Mouse (Mus musculus) gastrocnemius, postnatal 14 days (tissue): Measurements from ENCODE around the gene Hoxb5. TPM values are rescaled to one million over a fixed set of nuclear protein-coding genes. Genes with fewer than 3 reads are reported as not detected.

ENCODE experiments used
- DNase-seq: peaks from one replicate; pipeline ENCODE4 v3.0.0; 2021; ENCODE audit warnings: mixed read lengths
- intact Hi-C: fragments of 180-260 bp; cut with DNase I; formaldehyde crosslinking; loops from one replicate; pipeline ENCODE4 v1.15.1; 2025; ENCODE audit warnings: low total_unique reads
- total RNA-seq, 2 experiments: library from RNA; stranded (reverse); gene quantifications; 2 replicates each; pipeline ENCODE4 v1.2.3; 2021

Hoxb5 gene
- total RNA-seq, 2 experiments from 2014 or later = 0.90 to 0.91 TPM

- intact Hi-C loops = loop anchor here (5.0 kb wide), 1 partner anchor 241 kb away; no protein-coding TSS in a partner anchor
- DNase-seq = peak; percentile 46
Measured at GRCm38 (mm10) chr11:96311520-96312417, 8.6 kb downstream of the Hoxb5 start.

GRCm38 (mm10) chr11:96313134-96313533 lies 10.0 kb downstream of the Hoxb5 start:
- DNase-seq = no peak
- intact Hi-C loops = loop anchor here (5.0 kb wide), 1 partner anchor 239 kb away; no protein-coding TSS in a partner anchor

GRCm38 (mm10) chr11:96313806-96314428 lies 10.8 kb downstream of the Hoxb5 start:
- no peak for DNase-seq
- intact Hi-C loops = loop anchor here (5.0 kb wide), 1 partner anchor 238 kb away; no protein-coding TSS in a partner anchor

- intact Hi-C loops = loop anchor here (5.0 kb wide), 1 partner anchor 237 kb away; no protein-coding TSS in a partner anchor
- DNase-seq = no peak
Measured at GRCm38 (mm10) chr11:96314671-96315343, 11.7 kb downstream of the Hoxb5 start.

GRCm38 (mm10) chr11:96315344-96315681 lies 12.2 kb downstream of the Hoxb5 start:
- no peak for DNase-seq
- intact Hi-C loops = no loop called here

GRCm38 (mm10) chr11:96316696-96317607 lies 13.8 kb downstream of the Hoxb5 start:
- DNase-seq = no peak
- intact Hi-C loops = no loop called here

GRCm38 (mm10) chr11:96317608-96318367 lies 14.7 kb downstream of the Hoxb5 start, which contains the start of gene Hoxb4:
Gene Hoxb4 (plus strand): TSS chr11:96318267.
- DNase-seq = no peak
- intact Hi-C loops = no loop called here

- intact Hi-C loops = no loop called here
- no peak for DNase-seq
Measured at GRCm38 (mm10) chr11:96318368-96319070, 15.4 kb downstream of the Hoxb5 start.

- DNase-seq = no peak
- intact Hi-C loops = no loop called here
Measured at GRCm38 (mm10) chr11:96319071-96319902, 16.2 kb downstream of the Hoxb5 start.

- intact Hi-C loops = no loop called here
- DNase-seq = no peak
Measured at GRCm38 (mm10) chr11:96319910-96320309, 16.8 kb downstream of the Hoxb5 start.

GRCm38 (mm10) chr11:96320688-96321087 lies 17.6 kb downstream of the Hoxb5 start:
- no peak for DNase-seq
- intact Hi-C loops = no loop called here

GRCm38 (mm10) chr11:96321846-96322245 lies 18.7 kb downstream of the Hoxb5 start:
- no peak for DNase-seq
- intact Hi-C loops = no loop called here

- DNase-seq = no peak
- intact Hi-C loops = no loop called here
Measured at GRCm38 (mm10) chr11:96322738-96323137, 19.6 kb downstream of the Hoxb5 start.

GRCm38 (mm10) chr11:96323154-96323553 lies 20.0 kb downstream of the Hoxb5 start, which contains the start of gene Hoxb3:
Gene Hoxb3 (plus strand): TSS chr11:96323326.
- intact Hi-C loops = no loop called here
- DNase-seq = no peak

GRCm38 (mm10) chr11:96324125-96324524 lies 21.0 kb downstream of the Hoxb5 start:
- intact Hi-C loops = no loop called here
- DNase-seq = no peak

GRCm38 (mm10) chr11:96324965-96325364 lies 21.8 kb downstream of the Hoxb5 start:
- intact Hi-C loops = no loop called here
- DNase-seq = no peak

GRCm38 (mm10) chr11:96325747-96326212 lies 22.6 kb downstream of the Hoxb5 start:
- intact Hi-C loops = no loop called here
- no peak for DNase-seq
